Mouse (Mus musculus) heart, embryonic 12.5 days (tissue): Measurements from ENCODE around the gene Ncaph2. TPM values are rescaled to one million over a fixed set of nuclear protein-coding genes. Genes with fewer than 3 reads are reported as not detected.

Source experiments
- ATAC-seq: fragments of 200-750 bp; cut with Nextera tagmentation; 2 replicates; pipeline ENCODE4 v1.8.0; 2017; ENCODE audit warnings: moderate TSS enrichment, moderate library complexity; ENCODE audit not compliant: insufficient number of reproducible peaks, low FRiP score
- H3K27ac ChIP-seq: fragments of 300-500 bp; sonication (generic); 2 replicates; pipeline ENCODE4 v1.5.1; 2016; ENCODE audit warnings: mild to moderate bottlenecking, moderate library complexity; ENCODE audit not compliant: poor library complexity, severe bottlenecking
- H3K27me3 ChIP-seq: fragments of 300-500 bp; sonication (generic); replicated peaks from 2 replicates; pipeline ENCODE4 v1.6.1; 2016; ENCODE audit warnings: mild to moderate bottlenecking, moderate library complexity
- H3K36me3 ChIP-seq: fragments of 300-500 bp; sonication (generic); 2 replicates; pipeline ENCODE4 v1.6.1; 2016; ENCODE audit warnings: mild to moderate bottlenecking, moderate library complexity
- H3K4me1 ChIP-seq: fragments of 300-500 bp; sonication (generic); replicated peaks from 2 replicates; pipeline ENCODE4 v1.6.1; 2016; ENCODE audit warnings: mild to moderate bottlenecking
- H3K4me2 ChIP-seq: fragments of 300-500 bp; sonication (generic); 2 replicates; pipeline ENCODE4 v1.6.1; 2016; ENCODE audit warnings: mild to moderate bottlenecking, moderate library complexity
- H3K4me3 ChIP-seq: fragments of 300-500 bp; sonication (generic); 2 replicates; pipeline ENCODE4 v1.5.1; 2016; ENCODE audit warnings: mild to moderate bottlenecking
- H3K9ac ChIP-seq: fragments of 300-500 bp; sonication (generic); 2 replicates; pipeline ENCODE4 v1.6.1; 2016; ENCODE audit warnings: mild to moderate bottlenecking, moderate library complexity
- H3K9me3 ChIP-seq: fragments of 300-500 bp; sonication (generic); replicated peaks from 2 replicates; pipeline ENCODE4 v1.6.1; 2016; ENCODE audit warnings: mild to moderate bottlenecking, moderate library complexity
- WGBS: fragments of 180-500 bp; shearing (Covaris S2); methylation state at CpG from one replicate; pipeline ENCODE4 v1.1.7; 2016; 5-methylcytosine and 5-hydroxymethylcytosine counted together
- polyA plus RNA-seq: library from polyadenylated mRNA; unstranded; fragments of >200 nt; fragmentation: Nextera tagmentation; extraction: Ambion mirVana; gene quantifications from 2 replicates; pipeline ENCODE4 v1.2.1, GENCODE M21; 2016

Gene Ncaph2
- polyA plus RNA-seq, 1 experiment from 2014 or later = 116 TPM

- H3K27ac ChIP-seq = no peak within 1 kb of the TSS
- 78% methylated on average over 7 of the region's 7 CpGs for WGBS
- no peak for ATAC-seq
- no peak within 1 kb of the TSS for H3K9ac ChIP-seq
- H3K27me3 ChIP-seq = peaks cover 59% of the 10 kb centered on the region
- no peak within 1 kb of the TSS for H3K4me2 ChIP-seq
- H3K4me1 ChIP-seq = peaks cover under 1% of the 10 kb centered on the region; the same call in 1 of the 2 replicates
- H3K4me3 ChIP-seq = no peak within 1 kb of the TSS
- no peaks in the 10 kb centered on the region for H3K9me3 ChIP-seq
- H3K36me3 ChIP-seq = no peaks in the 10 kb centered on the region
Observed at GRCm38 (mm10) chr15:89384617-89385016, 29.1 kb downstream of the Ncaph2 start, which contains the start of gene Klhdc7b. Gene Klhdc7b, plus strand, starts transcription at chr15:89384917.

- no peaks in the 10 kb centered on the region for H3K9me3 ChIP-seq
- no peaks in the 10 kb centered on the region for H3K4me1 ChIP-seq
- no peak overlapping the region for H3K4me3 ChIP-seq
- H3K36me3 ChIP-seq = no peaks in the 10 kb centered on the region
- ATAC-seq = no peak
- 36% methylated on average over 12 of the region's 12 CpGs for WGBS
- peaks cover 52% of the 10 kb centered on the region for H3K27me3 ChIP-seq
- no peak overlapping the region for H3K9ac ChIP-seq
- no peak overlapping the region for H3K27ac ChIP-seq
- no peak overlapping the region for H3K4me2 ChIP-seq
Observed at GRCm38 (mm10) chr15:89387127-89387526, 31.6 kb downstream of the Ncaph2 start.

- no peak overlapping the region for H3K27ac ChIP-seq
- no peaks in the 10 kb centered on the region for H3K36me3 ChIP-seq
- H3K9ac ChIP-seq = no peak overlapping the region
- ATAC-seq = no peak
- H3K4me2 ChIP-seq = no peak overlapping the region
- no peaks in the 10 kb centered on the region for H3K4me1 ChIP-seq
- no peaks in the 10 kb centered on the region for H3K9me3 ChIP-seq
- peaks cover 36% of the 10 kb centered on the region for H3K27me3 ChIP-seq
- H3K4me3 ChIP-seq = no peak overlapping the region
- 89% methylated on average over 10 of the region's 10 CpGs for WGBS
Observed at GRCm38 (mm10) chr15:89390081-89390480, 34.6 kb downstream of the Ncaph2 start.

GRCm38 (mm10) chr15:89396883-89397282 lies 41.4 kb downstream of the Ncaph2 start:
- no peaks in the 10 kb centered on the region for H3K36me3 ChIP-seq
- no peak overlapping the region for H3K4me2 ChIP-seq
- H3K27me3 ChIP-seq = no peaks in the 10 kb centered on the region
- H3K9ac ChIP-seq = no peak overlapping the region
- H3K4me1 ChIP-seq = no peaks in the 10 kb centered on the region
- ATAC-seq = no peak
- WGBS = 83% methylated on average over 4 of the region's 4 CpGs
- no peaks in the 10 kb centered on the region for H3K9me3 ChIP-seq
- H3K4me3 ChIP-seq = no peak overlapping the region
- H3K27ac ChIP-seq = no peak overlapping the region

- no peak overlapping the region for H3K9ac ChIP-seq
- no peaks in the 10 kb centered on the region for H3K27me3 ChIP-seq
- H3K36me3 ChIP-seq = no peaks in the 10 kb centered on the region
- ATAC-seq = no peak
- H3K4me3 ChIP-seq = no peak overlapping the region
- WGBS = 85% methylated on average over 2 of the region's 2 CpGs
- H3K4me1 ChIP-seq = no peaks in the 10 kb centered on the region
- H3K4me2 ChIP-seq = no peak overlapping the region
- no peak overlapping the region for H3K27ac ChIP-seq
- H3K9me3 ChIP-seq = no peaks in the 10 kb centered on the region
Observed at GRCm38 (mm10) chr15:89398146-89398545, 42.6 kb downstream of the Ncaph2 start.

GRCm38 (mm10) chr15:89399716-89400115 lies 44.2 kb downstream of the Ncaph2 start:
- H3K27ac ChIP-seq = no peak overlapping the region
- WGBS = 55% methylated on average over 1 of the region's 1 CpGs

GRCm38 (mm10) chr15:89402471-89402870 lies 47.0 kb downstream of the Ncaph2 start:
- Histone ChIP-seq H3K4me2 (no peak overlapping the region), H3K9ac (no peak overlapping the region), H3K4me3 (no peak overlapping the region), H3K4me1 (no peaks in the 10 kb centered on the region), H3K27me3 (no peaks in the 10 kb centered on the region), H3K9me3 (peaks cover 11% of the 10 kb centered on the region; the same call in 1 of the 2 replicates), H3K27ac (no peak overlapping the region), H3K36me3 (no peaks in the 10 kb centered on the region)
- ATAC-seq = no peak
- 98% methylated on average over 1 of the region's 1 CpGs for WGBS

More at GRCm38 (mm10) chr15:89399716-89400115, 44.2 kb downstream of the Ncaph2 start:
- no peak overlapping the region for H3K4me3 ChIP-seq
- no peak overlapping the region for H3K9ac ChIP-seq
- H3K9me3 ChIP-seq = 0 out of 2 replicates have a peak, but pooled peaks cover 2% of the 10 kb centered on the region
- no peaks in the 10 kb centered on the region for H3K4me1 ChIP-seq
- H3K27me3 ChIP-seq = no peaks in the 10 kb centered on the region
- H3K4me2 ChIP-seq = no peak overlapping the region
- ATAC-seq = no peak
- no peaks in the 10 kb centered on the region for H3K36me3 ChIP-seq

- no peaks in the 10 kb centered on the region for H3K4me1 ChIP-seq
- H3K4me3 ChIP-seq = no peak overlapping the region
- H3K9me3 ChIP-seq = peaks cover 31% of the 10 kb centered on the region
- no peak overlapping the region for H3K27ac ChIP-seq
- H3K4me2 ChIP-seq = no peak overlapping the region
- no peaks in the 10 kb centered on the region for H3K36me3 ChIP-seq
- no peaks in the 10 kb centered on the region for H3K27me3 ChIP-seq
- 76% methylated on average over 10 of the region's 10 CpGs for WGBS
- H3K9ac ChIP-seq = no peak overlapping the region
- ATAC-seq = no peak
Observed at GRCm38 (mm10) chr15:89404831-89405623, 49.5 kb downstream of the Ncaph2 start.

GRCm38 (mm10) chr15:89406691-89407090 lies 51.2 kb downstream of the Ncaph2 start:
- no peaks in the 10 kb centered on the region for H3K27me3 ChIP-seq
- H3K4me3 ChIP-seq = no peak overlapping the region
- peaks cover 32% of the 10 kb centered on the region for H3K9me3 ChIP-seq
- H3K27ac ChIP-seq = no peak overlapping the region
- no peak for ATAC-seq
- no peaks in the 10 kb centered on the region for H3K36me3 ChIP-seq
- H3K4me2 ChIP-seq = no peak overlapping the region
- H3K4me1 ChIP-seq = no peaks in the 10 kb centered on the region
- no peak overlapping the region for H3K9ac ChIP-seq

- H3K27ac ChIP-seq = no peak within 1 kb of the TSS
- H3K4me2 ChIP-seq = no peak within 1 kb of the TSS
- 0 out of 2 replicates have a peak, but pooled peaks have one; percentile 24 for ATAC-seq
- H3K27me3 ChIP-seq = no peaks in the 10 kb centered on the region
- 80% methylated on average over 24 of the region's 24 CpGs for WGBS
- H3K4me3 ChIP-seq = no peak within 1 kb of the TSS
- no peaks in the 10 kb centered on the region for H3K36me3 ChIP-seq
- H3K4me1 ChIP-seq = peaks cover 4% of the 10 kb centered on the region; the same call in 1 of the 2 replicates
- no peak within 1 kb of the TSS for H3K9ac ChIP-seq
- H3K9me3 ChIP-seq = peaks cover 30% of the 10 kb centered on the region
Observed at GRCm38 (mm10) chr15:89410118-89410517, 54.6 kb downstream of the Ncaph2 start, which contains the start of gene Syce3. Gene Syce3, minus strand, starts transcription at chr15:89410503.

- no peak for ATAC-seq
- Histone ChIP-seq H3K9me3 (no peaks in the 10 kb centered on the region; the same call in 1 of the 2 replicates), H3K4me1 (peaks cover 19% of the 10 kb centered on the region), H3K27me3 (no peaks in the 10 kb centered on the region), H3K4me2 (peak overlapping the region; percentile 35), H3K9ac (no peak overlapping the region), H3K4me3 (no peak overlapping the region), H3K27ac (peak overlapping the region; percentile 81), H3K36me3 (peaks cover 42% of the 10 kb centered on the region)
- WGBS = 46% methylated on average over 8 of the region's 8 CpGs
Observed at GRCm38 (mm10) chr15:89415282-89415681, 59.8 kb downstream of the Ncaph2 start.
